Mouse (Mus musculus) B cell, adult (primary cell): ENCODE measurements around the gene Kank1. TPM values are rescaled to one million over a fixed set of nuclear protein-coding genes. Genes with fewer than 3 reads are reported as not detected.

ENCODE experiments used
- total RNA-seq: library from RNA; stranded (reverse); gene quantifications from 4 replicates; pipeline ENCODE4 v1.2.4, GENCODE M21; 2023; ENCODE audit not compliant: inconsistent age

The Kank1 gene
- 0.10 TPM in 1 of 4 replicates, not detected in the others for total RNA-seq

DNA sequence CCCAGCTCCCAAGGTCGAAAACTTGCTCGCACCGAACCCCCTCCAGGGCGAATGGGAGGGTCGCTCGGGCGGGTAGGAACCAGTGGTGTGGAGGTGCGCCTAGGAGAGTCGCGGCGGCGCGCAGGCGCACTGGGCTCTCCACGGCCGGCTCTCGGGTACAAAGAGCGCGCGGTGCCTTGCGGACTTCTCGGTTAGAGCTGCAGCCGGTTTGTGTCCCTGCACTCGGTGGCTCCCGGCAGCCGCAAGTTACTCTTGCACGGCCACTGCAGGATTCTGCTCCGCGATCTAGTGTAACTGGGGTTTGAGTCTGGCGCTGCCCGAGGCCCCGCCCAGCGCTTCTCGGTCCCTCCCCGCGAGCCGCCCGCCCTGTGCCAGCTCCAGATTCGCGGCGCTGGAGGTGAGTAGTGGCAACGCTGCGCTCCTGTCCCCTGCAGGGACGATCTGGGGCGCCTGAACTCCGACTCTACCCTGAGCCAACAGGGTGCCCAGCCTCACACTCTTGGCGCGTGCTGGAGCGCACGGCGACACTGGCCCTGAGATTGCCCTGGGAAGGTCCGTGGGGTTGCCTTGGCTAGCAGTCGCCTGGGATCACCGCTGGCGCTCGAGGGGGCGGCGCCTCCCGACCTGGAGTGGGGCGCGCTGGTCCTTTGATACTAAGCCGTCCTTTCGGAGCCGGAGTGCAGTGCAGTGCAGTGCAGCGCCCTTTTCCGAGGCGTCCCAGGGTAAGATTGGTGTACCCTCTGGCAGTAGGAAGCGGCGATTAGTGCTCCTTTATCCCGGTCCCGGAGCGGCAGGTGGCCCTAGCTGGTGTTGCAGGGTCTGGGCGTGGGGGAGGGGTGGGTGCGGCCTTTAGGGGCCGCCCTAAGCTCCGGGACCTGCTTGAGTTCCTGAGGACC, at the start of gene Kank1:
TSS of gene Kank1 (plus strand) at position 380 of the 896 bp plus-strand sequence.

Other genes starting within 250 kb of the Kank1 start
- gene Dock8, start 237.4 kb upstream of the Kank1 start, total RNA-seq = 232 to 262 TPM (median 239 TPM) in 4 replicates